9 mouse cellular contexts compared by ENCODE assay signal in the genomic region with DNA sequence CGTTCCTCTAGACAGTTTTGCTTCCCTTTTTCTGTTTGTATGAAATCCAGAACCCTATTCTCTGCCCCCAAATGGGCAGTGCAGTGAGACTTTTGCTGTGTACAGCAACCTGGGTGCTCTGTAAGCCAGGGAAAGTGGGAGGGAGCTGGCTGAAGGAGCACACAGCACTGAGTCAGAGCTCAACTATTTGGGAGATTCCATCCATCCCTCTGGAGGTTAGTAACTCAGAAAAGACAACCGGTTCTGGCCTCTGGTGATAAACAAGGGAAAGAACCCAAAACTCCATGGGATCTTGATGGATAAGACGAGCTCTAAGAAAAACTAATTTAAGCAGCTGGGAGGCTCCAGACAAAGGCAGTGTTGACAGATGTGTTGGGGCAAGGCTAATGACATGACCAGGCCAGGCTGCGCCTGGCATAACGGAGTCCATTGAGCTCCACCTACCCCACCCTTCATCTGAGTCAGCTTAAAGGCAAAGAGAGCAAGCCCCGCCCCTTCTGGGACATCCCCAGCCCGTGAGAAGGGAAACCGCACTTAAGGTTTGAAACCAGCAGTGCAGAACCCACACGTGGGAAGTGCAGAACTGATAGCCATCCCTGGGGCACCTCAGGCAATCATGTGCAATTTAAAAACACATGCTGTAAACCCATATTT. TPM values are rescaled to one million over a fixed set of nuclear protein-coding genes. Genes with fewer than 3 reads are reported as not detected.
DNase-seq lines count a peak whose midpoint lies in the region; ATAC-seq lines count a peak whose summit lies in the region.
"Had no signal": no experiment of that assay in that cellular context is flagged by ENCODE, and none has a peak within 500 bp of the region (broad histone marks: within the 10 kb centered on the region; RNA-seq: fewer than 3 reads in every experiment).

No protein-coding gene starts in this region.

- H3K9ac ChIP-seq in hindbrain, embryonic 11.5 days (ENCODE audit: low read depth, low read length) = no peak overlapping the region
- H3K9ac ChIP-seq in hindbrain, embryonic 16.5 days (ENCODE audit: low read depth, low read length) = no peak overlapping the region
- H3K9ac ChIP-seq in heart, embryonic 13.5 days = no peak overlapping the region
- H3K9ac ChIP-seq in liver, embryonic 13.5 days = no peak overlapping the region
- H3K9ac ChIP-seq: hindbrain, embryonic 15.5 days had no signal

- no peaks in the 10 kb centered on the region for H3K9me3 ChIP-seq in hindbrain, embryonic 11.5 days (ENCODE audit: control insufficient read depth, low read length)
- no peaks in the 10 kb centered on the region for H3K9me3 ChIP-seq in hindbrain, embryonic 16.5 days (ENCODE audit: control insufficient read depth, low read length)
- peaks cover 7% of the 10 kb centered on the region for H3K9me3 ChIP-seq in heart, embryonic 13.5 days
- H3K9me3 ChIP-seq in liver, embryonic 13.5 days (replicated peaks) = no peaks in the 10 kb centered on the region

- no peaks in the 10 kb centered on the region for H3K36me3 ChIP-seq in hindbrain, embryonic 11.5 days (ENCODE audit: control insufficient read depth, insufficient read depth, low read length)
- no peaks in the 10 kb centered on the region for H3K36me3 ChIP-seq in hindbrain, embryonic 16.5 days (ENCODE audit: control insufficient read depth, insufficient read depth, low read length)
- no peaks in the 10 kb centered on the region for H3K36me3 ChIP-seq in heart, embryonic 13.5 days
- no peaks in the 10 kb centered on the region for H3K36me3 ChIP-seq in liver, embryonic 13.5 days
- H3K36me3 ChIP-seq: hindbrain, embryonic 15.5 days had no signal

- no peaks in the 10 kb centered on the region for H3K4me1 ChIP-seq in hindbrain, embryonic 11.5 days (replicated peaks; ENCODE audit: control insufficient read depth, insufficient read depth, low read length)
- H3K4me1 ChIP-seq in hindbrain, embryonic 16.5 days (ENCODE audit: control insufficient read depth, insufficient read depth, low read depth, low read length) = no peaks in the 10 kb centered on the region; the same call in 1 of the 2 replicates
- H3K4me1 ChIP-seq in heart, embryonic 13.5 days = peaks cover 13% of the 10 kb centered on the region
- no peaks in the 10 kb centered on the region for H3K4me1 ChIP-seq in liver, embryonic 13.5 days (replicated peaks)

- H3K27ac ChIP-seq in hindbrain, embryonic 11.5 days (ENCODE audit: low read depth, low read length) = no peak overlapping the region
- no peak overlapping the region for H3K27ac ChIP-seq in hindbrain, embryonic 16.5 days (ENCODE audit: low read depth, low read length)
- 0 out of 2 replicates have a peak overlapping the region, but pooled peaks have one; percentile 7 for H3K27ac ChIP-seq in heart, embryonic 13.5 days (replicated peaks)
- no peak overlapping the region for H3K27ac ChIP-seq in liver, embryonic 13.5 days
- H3K27ac ChIP-seq: hindbrain, embryonic 15.5 days had no signal

- 30% methylated on average over 9 of the region's 9 CpGs for WGBS in hindbrain, embryonic 11.5 days
- 31% methylated on average over 9 of the region's 9 CpGs for WGBS in hindbrain, embryonic 16.5 days
- 17% methylated on average over 9 of the region's 9 CpGs for WGBS in heart, embryonic 13.5 days
- WGBS in liver, embryonic 13.5 days (ENCODE audit: insufficient replicate concordance) = 13% methylated on average over 9 of the region's 9 CpGs

- intact Hi-C loops in left cerebral cortex, postnatal 25 days (cut with DNase I) = no loop called here

- peak; percentile 31 for DNase-seq in hindbrain, embryonic 11.5 days (ENCODE audit: low spot score)
- peak; percentile 65 for DNase-seq in c-Kit-positive CD71-negative TER-119-negative erythroid progenitor cells, embryonic 14.5 days (ENCODE audit: low read depth)
- DNase-seq in liver, embryonic 13.5 days = peak; percentile 4
- peak; percentile 52 for DNase-seq in skeletal muscle tissue, adult 2 months (ENCODE audit: low read depth, low spot score)
- no peak for DNase-seq in right cerebral cortex, postnatal 14 days
- DNase-seq in left cerebral cortex, postnatal 25 days (ENCODE audit: low spot score in 2 of 2) = no peak

- no peaks in the 10 kb centered on the region for H3K27me3 ChIP-seq in hindbrain, embryonic 11.5 days (ENCODE audit: control insufficient read depth, insufficient read depth, low read length)
- no peaks in the 10 kb centered on the region for H3K27me3 ChIP-seq in hindbrain, embryonic 16.5 days (replicated peaks; ENCODE audit: control insufficient read depth, insufficient read depth, low read length)
- H3K27me3 ChIP-seq in heart, embryonic 13.5 days (replicated peaks) = no peaks in the 10 kb centered on the region
- no peaks in the 10 kb centered on the region for H3K27me3 ChIP-seq in liver, embryonic 13.5 days
- H3K27me3 ChIP-seq: hindbrain, embryonic 15.5 days had no signal

- H3K4me3 ChIP-seq in hindbrain, embryonic 11.5 days (ENCODE audit: low read depth, low read length) = no peak overlapping the region
- H3K4me3 ChIP-seq in hindbrain, embryonic 16.5 days (ENCODE audit: low read length) = no peak overlapping the region
- H3K4me3 ChIP-seq in heart, embryonic 13.5 days = no peak overlapping the region
- no peak overlapping the region for H3K4me3 ChIP-seq in liver, embryonic 13.5 days (replicated peaks)
- H3K4me3 ChIP-seq: hindbrain, embryonic 15.5 days had no signal

- ATAC-seq in hindbrain, embryonic 11.5 days (ENCODE audit: low FRiP score) = peak; percentile 45
- ATAC-seq in hindbrain, embryonic 16.5 days = no peak
- peak; percentile 32; the same call in 1 of the 2 replicates for ATAC-seq in heart, embryonic 13.5 days (ENCODE audit: extremely low read depth, insufficient number of reproducible peaks, low FRiP score, low TSS enrichment)
- peak; percentile 75 for ATAC-seq in liver, embryonic 13.5 days (ENCODE audit: low read depth)

- no peak overlapping the region for H3K4me2 ChIP-seq in hindbrain, embryonic 11.5 days (replicated peaks; ENCODE audit: low read depth, low read length)
- H3K4me2 ChIP-seq in hindbrain, embryonic 16.5 days (ENCODE audit: low read length) = no peak overlapping the region
- peak overlapping the region; percentile 44 for H3K4me2 ChIP-seq in heart, embryonic 13.5 days
- no peak overlapping the region for H3K4me2 ChIP-seq in liver, embryonic 13.5 days
- H3K4me2 ChIP-seq: hindbrain, embryonic 15.5 days had no signal

RNA-seq across cellular contexts. Expression of gene Nckap5, which starts 13.1 kb away (rescaled TPM):
- polyA plus RNA-seq in hindbrain, embryonic 11.5 days (2014; fragmentation: Nextera tagmentation; extraction: Ambion mirVana) = 17.2 and 23.5 TPM in 2 replicates
- 13.1 and 13.9 TPM in 2 replicates for polyA plus RNA-seq in hindbrain, embryonic 16.5 days (2015; fragmentation: Nextera tagmentation; extraction: Ambion mirVana)
- polyA plus RNA-seq in heart, embryonic 13.5 days (2015; fragmentation: Nextera tagmentation; extraction: Ambion mirVana) = 4.5 and 5.1 TPM in 2 replicates
- polyA plus RNA-seq in liver, embryonic 13.5 days (2015; fragmentation: Nextera tagmentation; extraction: Ambion mirVana) = 0.72 and 0.74 TPM in 2 replicates
- total RNA-seq in left cerebral cortex, postnatal 25 days (2021) = 1 to 10 TPM; 5.6 to 7.2 TPM

Comparison
In these comparisons a context has a peak if more than half of its experiments do, and no peak if none do; other contexts are left out.
1. DNase-seq: peak in hindbrain, embryonic 11.5 days (single experiment), c-Kit-positive CD71-negative TER-119-negative erythroid progenitor cells, embryonic 14.5 days (single experiment), liver, embryonic 13.5 days (single experiment) and skeletal muscle tissue, adult 2 months (single experiment); none in right cerebral cortex, postnatal 14 days (single experiment) and left cerebral cortex, postnatal 25 days (0 of 2).